In the genomic region with DNA sequence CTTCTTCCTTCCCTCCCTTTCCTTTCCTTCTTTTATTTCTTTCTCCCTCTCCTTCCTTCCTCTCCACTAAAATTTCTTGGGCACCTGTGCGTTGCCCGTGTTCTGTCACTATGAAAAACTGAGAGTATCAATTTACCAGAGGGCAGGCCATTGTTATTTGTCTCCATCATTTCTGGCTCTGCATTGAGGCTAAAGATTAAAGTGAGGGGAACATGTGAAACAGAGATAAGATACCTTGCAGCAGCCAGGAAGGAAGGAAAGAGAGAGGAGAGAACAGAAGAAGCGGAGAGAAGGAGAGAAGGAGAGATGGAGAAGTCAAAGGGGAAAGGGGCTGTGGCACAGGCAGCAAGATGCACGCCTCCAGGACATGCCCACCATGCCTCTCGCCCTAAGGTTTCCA, we compare ENCODE assay signal across 27 mouse cellular contexts. TPM values are rescaled to one million over a fixed set of nuclear protein-coding genes. Genes with fewer than 3 reads are reported as not detected.
DNase-seq lines count a peak whose midpoint lies in the region; ATAC-seq and TF ChIP-seq lines count a peak whose summit lies in the region.
"Had no signal": no experiment of that assay in that cellular context is flagged by ENCODE, and none has a peak within 500 bp of the region (broad histone marks: within the 10 kb centered on the region; RNA-seq: fewer than 3 reads in every experiment).

No protein-coding gene starts in this region.

- no peak for ATAC-seq in liver, embryonic 13.5 days (ENCODE audit: low read depth)
- ATAC-seq in liver, embryonic 11.5 days (replicated peaks; ENCODE audit: low FRiP score), result no peak
- ATAC-seq: activated CD4-positive, CD25-positive, alpha-beta regulatory T cell, adult 4 months; forebrain, embryonic 13.5 days; forebrain, embryonic 15.5 days; forebrain, postnatal 0 days; Patski had no signal

- TF ChIP-seq POLR2A in MEL (IDR thresholded peaks at IDR 0.05; ENCODE audit: control insufficient read depth in 1 of 2, insufficient read depth in 1 of 2, low read depth in 1 of 2, low read length in 2 of 2, poor library complexity in 1 of 2), result no peak

- H3K36me3 ChIP-seq in liver, embryonic 13.5 days, result no peaks in the 10 kb centered on the region
- H3K36me3 ChIP-seq in liver, embryonic 11.5 days (ENCODE audit: control insufficient read depth, insufficient read depth, low read length), result no peaks in the 10 kb centered on the region
- peaks cover 0 to 14% of the 10 kb centered on the region in 2 experiments; a peak in 2 of 4 replicates for H3K36me3 ChIP-seq in MEL (ENCODE audit: control insufficient read depth in 1 of 2, insufficient read depth in 2 of 2, low read length in 2 of 2)
- H3K36me3 ChIP-seq: embryonic facial prominence, embryonic 10.5 days; embryonic facial prominence, embryonic 12.5 days; forebrain, embryonic 15.5 days had no signal

- H3K4me2 ChIP-seq in liver, embryonic 13.5 days, result no peak overlapping the region
- H3K4me2 ChIP-seq in liver, embryonic 11.5 days, result no peak overlapping the region
- H3K4me2 ChIP-seq: embryonic facial prominence, embryonic 12.5 days; forebrain, embryonic 13.5 days; forebrain, embryonic 15.5 days had no signal

- DNase-seq in liver, embryonic 13.5 days, result no peak
- no peak for DNase-seq in liver, embryonic 11.5 days (ENCODE audit: low spot score)
- peak; percentile 28 for DNase-seq in MEL (ENCODE audit: low read depth, low spot score)
- peak; percentile 20 for DNase-seq in c-Kit-positive CD71-positive TER-119-positive erythroid progenitor cells, embryonic 14.5 days (ENCODE audit: low spot score)
- no peak for DNase-seq in cerebellum, postnatal 4 days (ENCODE audit: low spot score in 2 of 2)
- DNase-seq: adrenal gland, adult 8-10 months; adrenal gland, postnatal 14 days; adrenal gland, postnatal 36 days; cerebellum, adult 11 months; cerebellum, adult 18-20 months; cerebellum, adult 8-10 months; cerebellum, adult 9-11 months; cerebellum, postnatal 14 days; cerebellum, postnatal 36 days; forebrain, postnatal 0 days had no signal

- TF ChIP-seq EP300 in MEL (IDR thresholded peaks at IDR 0.05; ENCODE audit: low read depth in 1 of 2, low read length in 2 of 2), result peak; percentile 33 to 52

- peaks cover 19% of the 10 kb centered on the region; the same call in 1 of the 2 replicates for H3K27me3 ChIP-seq in liver, embryonic 13.5 days
- no peaks in the 10 kb centered on the region for H3K27me3 ChIP-seq in liver, embryonic 11.5 days (replicated peaks; ENCODE audit: control insufficient read depth, insufficient read depth, low read length)
- peaks cover 20 to 23% of the 10 kb centered on the region in 2 experiments for H3K27me3 ChIP-seq in MEL (ENCODE audit: control insufficient read depth in 1 of 2, insufficient read depth in 2 of 2, low read length in 2 of 2)
- H3K27me3 ChIP-seq: embryonic facial prominence, embryonic 12.5 days; forebrain, embryonic 13.5 days; Patski had no signal

- H3K4me3 ChIP-seq in liver, embryonic 13.5 days (replicated peaks), result no peak overlapping the region
- no peak overlapping the region for H3K4me3 ChIP-seq in liver, embryonic 11.5 days (ENCODE audit: low read depth, low read length)
- no peak overlapping the region for H3K4me3 ChIP-seq in MEL (ENCODE audit: control insufficient read depth in 1 of 2, insufficient read depth in 1 of 2, low read depth in 2 of 2, low read length in 2 of 2)
- H3K4me3 ChIP-seq: embryonic facial prominence, embryonic 10.5 days; embryonic facial prominence, embryonic 12.5 days; forebrain, embryonic 13.5 days; forebrain, embryonic 15.5 days had no signal

- H3K27ac ChIP-seq in liver, embryonic 13.5 days, result no peak overlapping the region
- H3K27ac ChIP-seq in liver, embryonic 11.5 days (ENCODE audit: low read depth, low read length), result no peak overlapping the region
- no peak overlapping the region for H3K27ac ChIP-seq in MEL (ENCODE audit: control insufficient read depth, low read depth, low read length)
- H3K27ac ChIP-seq: embryonic facial prominence, embryonic 10.5 days; embryonic facial prominence, embryonic 12.5 days; forebrain, embryonic 13.5 days; forebrain, embryonic 15.5 days had no signal

- TF ChIP-seq CTCF in MEL (IDR thresholded peaks at IDR 0.05 in 2 of 3, conservative IDR thresholded peaks at IDR 0.05 in 1 of 3; ENCODE audit: control insufficient read depth in 1 of 3, insufficient read depth in 1 of 3, low read depth in 2 of 3, low read length in 3 of 3, poor library complexity in 1 of 3, severe bottlenecking in 1 of 3), result no peak

- H3K79me2 ChIP-seq in MEL (ENCODE audit: control insufficient read depth, insufficient read depth, low read length, poor library complexity), result peaks cover 15% of the 10 kb centered on the region

- no peak for TF ChIP-seq RAD21 in MEL (IDR thresholded peaks at IDR 0.05; ENCODE audit: low read depth, low read length)

- H3K9ac ChIP-seq in liver, embryonic 13.5 days, result peak overlapping the region; percentile 39; the same call in 1 of the 2 replicates
- H3K9ac ChIP-seq in liver, embryonic 11.5 days (ENCODE audit: low read depth, low read length), result no peak overlapping the region
- H3K9ac ChIP-seq in MEL (ENCODE audit: control insufficient read depth, low read depth, low read length, poor library complexity, severe bottlenecking), result no peak overlapping the region
- H3K9ac ChIP-seq: embryonic facial prominence, embryonic 12.5 days; forebrain, embryonic 13.5 days; forebrain, embryonic 15.5 days; forebrain, postnatal 0 days had no signal

- 39% methylated on average over 5 of the region's 5 CpGs for WGBS in liver, embryonic 13.5 days (ENCODE audit: insufficient replicate concordance)
- WGBS in liver, embryonic 11.5 days, result 49% methylated on average over 5 of the region's 5 CpGs

- H3K9me3 ChIP-seq in liver, embryonic 13.5 days (replicated peaks), result no peaks in the 10 kb centered on the region
- no peaks in the 10 kb centered on the region for H3K9me3 ChIP-seq in liver, embryonic 11.5 days (ENCODE audit: control insufficient read depth, low read length)
- no peaks in the 10 kb centered on the region for H3K9me3 ChIP-seq in MEL (replicated peaks; ENCODE audit: insufficient read depth, low read length)
- H3K9me3 ChIP-seq: embryonic facial prominence, embryonic 10.5 days; embryonic facial prominence, embryonic 12.5 days; forebrain, embryonic 13.5 days; forebrain, embryonic 15.5 days had no signal

- peaks cover 50% of the 10 kb centered on the region for H3K4me1 ChIP-seq in liver, embryonic 13.5 days (replicated peaks)
- H3K4me1 ChIP-seq in liver, embryonic 11.5 days (replicated peaks; ENCODE audit: control insufficient read depth, insufficient read depth, low read length), result peaks cover 20% of the 10 kb centered on the region
- H3K4me1 ChIP-seq in MEL (ENCODE audit: control insufficient read depth in 1 of 2, insufficient read depth in 2 of 2, low read length in 2 of 2), result peaks cover 10 to 22% of the 10 kb centered on the region in 2 experiments

TF ChIP-seq in MEL, 35 proteins besides CTCF, POLR2A, EP300 and RAD21:
- TF ChIP-seq SMC3 (IDR thresholded peaks at IDR 0.05; ENCODE audit: low read depth, low read length) (no peak), TCF12 (IDR thresholded peaks at IDR 0.05; ENCODE audit: low read depth, low read length) (0 out of 2 replicates have a peak, but pooled peaks have one; percentile 44), RCOR1 (IDR thresholded peaks at IDR 0.05; ENCODE audit: low read depth, low read length) (0 out of 2 replicates have a peak, but pooled peaks have one; percentile 34), GATA1 (IDR thresholded peaks at IDR 0.05; ENCODE audit: low read depth, low read length) (peak; percentile 59), MXI1 (IDR thresholded peaks at IDR 0.05; ENCODE audit: low read depth, low read length) (0 out of 2 replicates have a peak, but pooled peaks have one; percentile 20), CHD2 (IDR thresholded peaks at IDR 0.05; ENCODE audit: low read length) (no peak)

RNA-seq across cellular contexts. Expression of a gene that starts 3.2 kb away (rescaled TPM):
- 18.9 and 23.9 TPM in 2 replicates for polyA plus RNA-seq in liver, embryonic 13.5 days (2015; fragmentation: Nextera tagmentation; extraction: Ambion mirVana)
- 41.4 and 43.0 TPM in 2 replicates for polyA plus RNA-seq in liver, embryonic 11.5 days (2014; fragmentation: Nextera tagmentation; extraction: Ambion mirVana)
- 27.5 and 29.4 TPM in 2 replicates for total RNA-seq in MEL (2012; rRNA removed)
- 10 to 100 TPM; 43.5 to 98.2 TPM for polyA plus RNA-seq in MEL (2012; ENCODE audit: insufficient read depth in 1 of 2, insufficient read length in 2 of 2, low read depth in 1 of 2, low replicate concordance in 2 of 2, missing spikeins in 1 of 2)

RNA-seq across cellular contexts. Expression of a gene that starts 14.5 kb away (rescaled TPM):
- polyA plus RNA-seq in liver, embryonic 13.5 days (2015; fragmentation: Nextera tagmentation; extraction: Ambion mirVana), result not detected in 2 replicates
- polyA plus RNA-seq in liver, embryonic 11.5 days (2014; fragmentation: Nextera tagmentation; extraction: Ambion mirVana), result not detected in 2 replicates
- not detected in 2 replicates for total RNA-seq in MEL (2012; rRNA removed)
- not detected for polyA plus RNA-seq in MEL (2012; ENCODE audit: insufficient read depth in 1 of 2, insufficient read length in 2 of 2, low read depth in 1 of 2, low replicate concordance in 2 of 2, missing spikeins in 1 of 2)
- total RNA-seq: adrenal gland, adult 18-20 months; adrenal gland, adult 8-10 months; adrenal gland, postnatal 14 days; adrenal gland, postnatal 36 days; ES-E14; forebrain, postnatal 0 days had no signal
- polyA plus RNA-seq: activated CD4-positive, CD25-positive, alpha-beta regulatory T cell, adult 4 months; C2C12; cortical plate, adult 2 months; embryonic facial prominence, embryonic 10.5 days; embryonic facial prominence, embryonic 12.5 days; embryonic facial prominence, embryonic 14.5 days; forebrain, embryonic 11.5 days; forebrain, embryonic 13.5 days; forebrain, embryonic 15.5 days; forebrain, postnatal 0 days; Patski had no signal

RNA-seq across cellular contexts. Expression of a gene that starts 39.7 kb away (rescaled TPM):
- polyA plus RNA-seq in liver, embryonic 13.5 days (2015; fragmentation: Nextera tagmentation; extraction: Ambion mirVana), result 24.0 and 28.1 TPM in 2 replicates
- 25.6 and 30.7 TPM in 2 replicates for polyA plus RNA-seq in liver, embryonic 11.5 days (2014; fragmentation: Nextera tagmentation; extraction: Ambion mirVana)
- total RNA-seq in MEL (2012; rRNA removed), result 31.9 and 36.5 TPM in 2 replicates
- polyA plus RNA-seq in MEL (2012; ENCODE audit: insufficient read depth in 1 of 2, insufficient read length in 2 of 2, low read depth in 1 of 2, low replicate concordance in 2 of 2, missing spikeins in 1 of 2), result 10 to 100 TPM in 1 of 2 experiments, not detected in 1; 29.1 TPM

Comparison
In these comparisons a context has a peak if more than half of its experiments do, and no peak if none do; other contexts are left out.
1. DNase-seq: peak in MEL (single experiment) and c-Kit-positive CD71-positive TER-119-positive erythroid progenitor cells, embryonic 14.5 days (single experiment); none in liver, embryonic 13.5 days (single experiment), liver, embryonic 11.5 days (single experiment) and cerebellum, postnatal 4 days (0 of 2).